In the genomic region with DNA sequence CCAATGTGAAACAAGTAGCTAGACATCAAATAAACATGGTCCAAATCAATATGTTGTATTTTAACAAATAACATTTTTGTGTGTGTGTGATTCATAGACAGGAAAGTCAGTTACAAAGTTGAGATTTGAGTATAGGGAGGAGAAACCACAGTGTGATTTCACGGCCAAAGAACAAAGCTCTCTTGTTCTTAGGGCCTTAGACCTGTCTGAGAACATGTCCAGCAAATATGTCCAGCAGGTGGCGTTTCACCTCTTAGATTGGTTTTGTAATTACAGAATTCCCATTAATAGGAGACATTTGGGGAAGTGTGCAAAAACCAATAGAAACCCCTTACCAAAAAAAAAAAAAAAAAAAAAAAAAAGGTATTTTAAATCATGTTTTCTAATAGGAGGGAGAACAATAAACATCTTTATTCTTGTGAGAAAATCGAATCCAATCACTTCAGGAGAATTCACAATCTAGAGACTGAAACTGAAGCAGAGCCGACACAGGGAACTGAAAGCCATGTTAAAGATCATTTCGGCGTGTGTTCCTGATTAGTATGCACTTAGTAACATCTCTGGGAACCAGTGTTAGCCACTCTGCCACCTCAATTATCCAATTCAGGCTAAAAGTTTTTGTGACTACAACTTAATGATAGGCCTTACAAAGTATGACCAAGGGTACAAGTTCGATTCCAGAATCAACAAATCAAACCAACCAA, we compare ENCODE assay signal across 8 mouse cellular contexts. TPM values are rescaled to one million over a fixed set of nuclear protein-coding genes. Genes with fewer than 3 reads are reported as not detected.
DNase-seq lines count a peak whose midpoint lies in the region; ATAC-seq and TF ChIP-seq lines count a peak whose summit lies in the region.

No protein-coding gene starts in this region.

- H3K27me3 ChIP-seq in neural tube, embryonic 15.5 days (replicated peaks) = no peaks in the 10 kb centered on the region
- no peaks in the 10 kb centered on the region for H3K27me3 ChIP-seq in forebrain, embryonic 14.5 days (replicated peaks; ENCODE audit: control insufficient read depth, insufficient read depth, low read length)
- no peaks in the 10 kb centered on the region for H3K27me3 ChIP-seq in midbrain, postnatal 0 days (ENCODE audit: insufficient read depth, low read length)

- no peaks in the 10 kb centered on the region for H3K4me1 ChIP-seq in neural tube, embryonic 15.5 days
- peaks cover 5% of the 10 kb centered on the region for H3K4me1 ChIP-seq in forebrain, embryonic 14.5 days (ENCODE audit: control insufficient read depth, insufficient read depth, low read length)
- H3K4me1 ChIP-seq in midbrain, postnatal 0 days (ENCODE audit: insufficient read depth, low read length) = no peaks in the 10 kb centered on the region

- no peak overlapping the region for H3K27ac ChIP-seq in neural tube, embryonic 15.5 days (replicated peaks)
- H3K27ac ChIP-seq in forebrain, embryonic 14.5 days (ENCODE audit: low read depth, low read length) = no peak overlapping the region
- no peak overlapping the region for H3K27ac ChIP-seq in midbrain, postnatal 0 days (ENCODE audit: low read depth, low read length)

- no peak; the same call in 1 of the 2 replicates for ATAC-seq in neural tube, embryonic 15.5 days (ENCODE audit: low FRiP score)
- peak; percentile 73; the same call in 1 of the 2 replicates for ATAC-seq in forebrain, embryonic 14.5 days
- ATAC-seq in midbrain, postnatal 0 days (ENCODE audit: low FRiP score) = no peak
- no peak for ATAC-seq in activated CD4-positive, CD25-positive, alpha-beta regulatory T cell, adult 4 months

- intact Hi-C loops in left cerebral cortex, postnatal 14 days (cut with DNase I) = loop anchor here (5.0 kb wide), 1 partner anchor 1063 kb away; no protein-coding TSS in a partner anchor

- no peaks in the 10 kb centered on the region for H3K9me3 ChIP-seq in neural tube, embryonic 15.5 days (replicated peaks)
- no peaks in the 10 kb centered on the region for H3K9me3 ChIP-seq in forebrain, embryonic 14.5 days (replicated peaks; ENCODE audit: control insufficient read depth, low read length)
- no peaks in the 10 kb centered on the region for H3K9me3 ChIP-seq in midbrain, postnatal 0 days (ENCODE audit: low read length)

- H3K4me2 ChIP-seq in neural tube, embryonic 15.5 days = no peak overlapping the region
- no peak overlapping the region for H3K4me2 ChIP-seq in forebrain, embryonic 14.5 days (ENCODE audit: low read length)
- no peak overlapping the region for H3K4me2 ChIP-seq in midbrain, postnatal 0 days (ENCODE audit: low read depth, low read length, poor library complexity, severe bottlenecking)

- no peak overlapping the region for H3K9ac ChIP-seq in neural tube, embryonic 15.5 days (replicated peaks)
- no peak overlapping the region for H3K9ac ChIP-seq in forebrain, embryonic 14.5 days (ENCODE audit: low read length)
- no peak overlapping the region for H3K9ac ChIP-seq in midbrain, postnatal 0 days (replicated peaks; ENCODE audit: low read length, poor library complexity, severe bottlenecking)

- peak; percentile 52 for DNase-seq in neural tube, embryonic 10.5 days (ENCODE audit: extremely low spot score, low spot score)
- peak; percentile 9 for DNase-seq in c-Kit-positive CD71-positive TER-119-negative erythroid progenitor cells, embryonic 14.5 days (ENCODE audit: low read depth)
- peak; percentile 92 for DNase-seq in forebrain, embryonic 14.5 days (ENCODE audit: low spot score)
- DNase-seq in kidney, adult 18-20 months = peak; percentile 59
- peak; percentile 30 to 72 for DNase-seq in left cerebral cortex, postnatal 14 days (ENCODE audit: low spot score in 2 of 2)
- DNase-seq in midbrain, postnatal 0 days (ENCODE audit: low spot score) = peak; percentile 92

- H3K4me3 ChIP-seq in neural tube, embryonic 15.5 days (replicated peaks) = no peak overlapping the region
- H3K4me3 ChIP-seq in forebrain, embryonic 14.5 days (ENCODE audit: low read depth, low read length) = no peak overlapping the region
- H3K4me3 ChIP-seq in midbrain, postnatal 0 days (ENCODE audit: low read depth, low read length) = no peak overlapping the region

- TF ChIP-seq CTCF in midbrain, postnatal 0 days (IDR thresholded peaks at IDR 0.05) = peak; percentile 66

- WGBS in neural tube, embryonic 15.5 days = 64% methylated on average over 7 of the region's 7 CpGs
- WGBS in forebrain, embryonic 14.5 days = 47% methylated on average over 7 of the region's 7 CpGs
- WGBS in midbrain, postnatal 0 days = 55% methylated on average over 7 of the region's 7 CpGs

- H3K36me3 ChIP-seq in neural tube, embryonic 15.5 days = no peaks in the 10 kb centered on the region
- no peaks in the 10 kb centered on the region for H3K36me3 ChIP-seq in forebrain, embryonic 14.5 days (ENCODE audit: control insufficient read depth, insufficient read depth, low read length)
- no peaks in the 10 kb centered on the region for H3K36me3 ChIP-seq in midbrain, postnatal 0 days (ENCODE audit: insufficient read depth, low read length)

RNA-seq across cellular contexts. Expression of a gene that starts 37.1 kb away (rescaled TPM):
- 19.1 and 21.3 TPM in 2 replicates for polyA plus RNA-seq in neural tube, embryonic 15.5 days (2015; fragmentation: Nextera tagmentation; extraction: Ambion mirVana)
- 41.4 and 51.4 TPM in 2 replicates for polyA plus RNA-seq in forebrain, embryonic 14.5 days (2014; fragmentation: Nextera tagmentation; extraction: Ambion mirVana)
- total RNA-seq in left cerebral cortex, postnatal 14 days (2021) = 10 to 100 TPM; 21.2 to 23.3 TPM
- total RNA-seq in midbrain, postnatal 0 days (2014; rRNA removed) = 42.5 and 44.6 TPM in 2 replicates
- 11.0 and 13.4 TPM in 2 replicates for polyA plus RNA-seq in midbrain, postnatal 0 days (2015; fragmentation: Nextera tagmentation; extraction: Ambion mirVana)
- polyA plus RNA-seq in activated CD4-positive, CD25-positive, alpha-beta regulatory T cell, adult 4 months (2017; shearing (Covaris generic)) = under 1 TPM in 1 of 2 experiments, not detected in 1; 0.58 TPM

Comparison
In these comparisons a context has a peak if more than half of its experiments do, and no peak if none do; other contexts are left out.
1. DNase-seq: peak in every context shown above with its lines; median percentile 92 in forebrain, embryonic 14.5 days; 92 in midbrain, postnatal 0 days; 59 in kidney, adult 18-20 months; 52 in neural tube, embryonic 10.5 days; 51 in left cerebral cortex, postnatal 14 days; 9 in c-Kit-positive CD71-positive TER-119-negative erythroid progenitor cells, embryonic 14.5 days.